Mouse (Mus musculus) right cerebral cortex, postnatal 10 days (tissue): ENCODE results near the gene Rab11fip3.

ENCODE experiments used
- DNase-seq, 2 experiments: peaks; one replicate each; pipeline ENCODE4 v3.0.0; 2021; ENCODE audit warnings: low spot score in 2 of 2

Rab11fip3 gene

DNA sequence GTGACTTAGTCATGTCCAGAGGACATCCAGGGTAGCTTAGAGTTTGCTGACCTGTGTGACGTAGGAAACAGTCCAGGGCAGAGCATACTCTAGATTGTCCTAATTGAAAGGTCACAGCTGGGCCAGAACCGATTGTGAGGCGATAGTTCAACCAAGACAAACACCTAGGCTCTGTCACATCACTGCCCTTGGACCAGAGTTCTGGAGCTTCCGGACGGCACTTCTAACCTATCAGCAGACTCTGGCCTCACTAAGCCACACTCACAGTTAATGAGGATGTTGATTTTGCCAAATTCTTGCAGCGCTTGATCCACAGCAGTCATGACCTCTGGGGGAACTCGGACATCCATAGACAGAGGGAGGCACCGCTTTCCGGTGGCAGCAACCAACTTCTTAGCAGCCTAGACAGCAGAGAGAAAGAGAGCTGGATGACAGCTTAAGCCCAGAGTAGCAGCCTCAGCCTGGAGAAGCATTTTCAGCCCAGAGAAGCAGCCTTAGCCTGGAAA is 17.8 kb upstream of the Rab11fip3 start:
- no peak for DNase-seq

- no peak for DNase-seq
Measured at GRCm38 (mm10) chr17:26080867-26081266, 11.5 kb upstream of the Rab11fip3 start.

GRCm38 (mm10) chr17:26078851-26079250 is 9.5 kb upstream of the Rab11fip3 start:
- DNase-seq, result peak; percentile 46 to 60

DNA sequence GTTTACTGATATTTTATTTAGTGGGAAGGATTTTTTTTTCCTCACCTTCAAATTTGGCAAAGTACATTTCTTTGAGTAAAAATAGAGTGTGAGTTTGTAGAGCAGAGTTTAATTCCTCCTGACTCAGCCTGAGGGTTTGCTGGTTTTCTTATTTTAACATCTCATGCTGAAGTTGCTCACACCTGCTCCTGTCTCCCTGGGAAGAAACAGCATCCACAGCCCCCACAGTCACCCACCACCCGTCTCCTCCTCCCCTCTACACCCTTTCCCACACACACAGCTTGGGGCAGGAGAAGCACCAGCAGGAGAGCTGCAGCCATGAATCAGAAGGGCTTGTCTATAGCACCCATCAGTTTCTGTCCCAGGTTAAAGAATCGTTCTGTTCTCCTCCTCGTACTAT is 5.9 kb upstream of the Rab11fip3 start:
- no peak for DNase-seq

DNA sequence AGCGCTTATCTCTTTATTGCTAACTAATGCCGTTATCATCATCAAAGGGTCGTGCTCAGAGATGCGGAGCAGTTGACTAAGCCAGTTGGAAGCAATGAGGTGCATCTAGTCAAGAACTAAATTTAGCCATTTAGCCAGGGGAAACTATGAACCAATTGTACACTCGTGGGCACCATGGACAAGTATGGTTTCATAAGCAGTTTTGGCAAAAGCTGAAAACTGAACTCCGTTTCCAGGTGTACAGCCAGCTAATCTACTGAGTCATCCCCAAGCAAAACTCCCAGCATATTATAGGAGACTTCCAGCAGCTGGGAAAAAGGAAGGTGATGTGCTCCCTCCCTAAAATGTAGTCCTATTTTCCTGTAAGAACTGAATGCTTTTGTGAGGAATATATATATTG is 781 bp upstream of the Rab11fip3 start:
- DNase-seq, result no peak

DNA sequence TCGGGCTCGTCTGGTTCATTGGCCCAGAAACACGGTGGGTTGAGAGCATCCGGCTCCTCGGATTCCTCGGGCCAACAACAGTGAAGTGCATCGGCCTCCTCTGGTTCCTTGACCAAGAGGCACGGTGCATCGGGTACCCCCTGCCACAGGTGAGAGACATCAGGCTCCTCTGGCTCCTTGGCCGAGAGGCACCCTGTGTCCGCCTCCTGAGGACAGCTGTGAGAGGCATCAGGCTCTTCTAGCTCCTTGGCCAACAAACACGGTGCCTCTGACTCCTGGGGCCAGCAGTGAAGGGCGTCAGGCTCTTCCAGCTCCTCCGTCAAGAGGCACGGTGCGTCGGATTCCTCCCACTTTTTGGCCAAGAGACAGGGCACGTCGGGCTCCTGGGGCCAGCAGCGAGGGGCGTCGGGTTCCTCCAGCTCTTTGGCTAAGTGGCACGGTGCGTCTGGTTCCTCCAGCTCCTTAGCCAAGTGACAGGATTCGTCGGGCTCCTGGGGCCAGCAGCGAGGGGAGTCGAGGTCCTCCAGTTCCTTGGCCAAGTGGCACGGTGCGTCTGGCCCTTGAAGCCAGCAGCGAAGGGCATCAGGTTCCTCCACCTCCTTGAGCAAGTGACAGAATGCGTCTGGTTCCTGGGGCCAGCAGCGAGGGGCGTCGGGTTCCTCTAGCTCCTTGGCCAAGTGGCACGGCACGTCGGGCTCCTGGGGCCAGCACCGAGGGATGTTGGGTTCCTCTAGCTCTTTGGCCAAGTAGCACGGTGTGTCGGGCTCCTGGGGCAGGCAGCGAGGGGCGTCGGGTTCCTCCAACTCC is 1.1 kb downstream of the Rab11fip3 start:
- peak in 1 of 2 experiments; percentile 42 for DNase-seq

DNA sequence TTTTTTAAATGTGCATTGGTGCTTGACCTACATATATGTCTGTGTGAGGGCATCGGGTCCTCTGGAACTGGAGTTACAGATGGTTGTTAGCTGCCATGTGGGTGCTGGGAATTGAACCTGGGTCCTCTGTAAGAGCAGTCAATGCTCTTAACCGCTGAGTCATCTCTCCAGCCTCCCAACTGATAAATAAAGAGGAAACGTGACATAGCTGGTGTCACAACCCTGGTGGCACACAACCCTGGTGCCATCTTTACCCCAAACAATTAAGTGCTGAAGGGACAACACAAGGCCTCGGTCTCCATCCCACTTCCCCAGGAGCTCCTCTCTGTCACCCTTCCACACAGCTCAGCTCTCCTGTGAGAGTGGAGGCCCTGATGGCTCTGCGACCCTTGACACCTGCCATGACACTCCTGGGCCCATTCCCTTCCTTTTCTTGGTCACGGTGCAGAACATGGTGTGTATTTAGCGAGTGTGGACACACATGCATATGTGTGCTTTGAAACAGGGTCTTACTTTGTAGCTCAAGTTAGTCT is 2.8 kb downstream of the Rab11fip3 start:
- DNase-seq, result no peak

GRCm38 (mm10) chr17:26064916-26065315 is 4.4 kb downstream of the Rab11fip3 start:
- no peak for DNase-seq

- DNase-seq, result no peak
Measured at GRCm38 (mm10) chr17:26057787-26058567, 11.4 kb downstream of the Rab11fip3 start.

- peak; percentile 55 to 67 for DNase-seq
Measured at GRCm38 (mm10) chr17:26057278-26057677, 12.1 kb downstream of the Rab11fip3 start.

DNA sequence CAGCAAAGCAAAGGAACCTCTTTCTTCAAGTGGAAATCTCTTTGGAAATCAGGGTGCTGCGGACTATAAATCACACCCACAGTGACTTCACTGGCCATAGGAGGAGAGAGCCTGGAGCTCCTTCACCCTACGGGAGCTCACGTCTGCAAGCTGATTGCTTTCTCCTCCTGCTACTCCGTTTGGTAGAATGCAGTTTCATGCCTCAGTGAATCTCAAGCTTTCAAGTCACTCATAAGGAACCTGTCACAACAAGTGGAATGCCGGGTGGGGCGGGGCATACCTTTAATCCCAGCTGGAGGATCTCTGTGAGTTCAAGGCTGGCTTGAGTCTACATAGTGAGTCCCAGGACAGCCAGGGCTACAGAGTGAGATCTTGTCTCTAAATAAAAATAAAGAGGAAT is 14.2 kb downstream of the Rab11fip3 start:
- DNase-seq, result no peak

DNA sequence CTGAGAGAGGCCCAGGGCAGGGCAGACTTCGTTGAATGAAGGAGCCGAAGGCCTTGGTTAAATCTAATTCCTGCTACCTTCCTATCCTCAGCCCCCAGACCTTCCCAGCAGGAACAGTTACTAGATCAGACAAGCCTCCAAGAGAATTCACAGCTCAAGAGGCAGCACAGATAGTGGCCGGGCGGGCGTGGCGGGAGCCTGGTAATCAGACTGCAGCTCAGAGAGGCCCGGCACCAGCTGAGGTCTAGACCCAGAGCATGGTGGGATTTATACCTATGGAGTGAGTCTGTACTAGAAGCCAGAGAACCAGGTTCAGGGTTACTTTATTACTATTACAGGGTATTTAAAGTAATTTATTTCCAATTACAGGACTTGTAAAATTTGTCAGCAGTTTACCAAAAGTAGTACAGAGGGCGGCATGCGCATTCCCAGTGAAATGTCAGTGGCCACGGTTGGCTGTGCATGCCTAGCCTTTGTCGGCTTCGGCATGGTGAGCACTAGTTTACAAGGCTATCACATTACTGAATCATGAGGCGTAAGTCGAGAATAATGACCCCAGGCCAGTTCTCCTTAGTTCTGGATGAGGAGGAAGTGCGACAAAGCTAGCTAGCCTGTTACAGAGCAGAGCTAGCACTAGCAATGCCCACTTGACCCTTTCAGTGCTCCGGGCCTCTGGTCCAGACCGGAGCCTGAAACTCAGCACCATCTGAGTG is 15.1 kb downstream of the Rab11fip3 start:
- no peak for DNase-seq

DNA sequence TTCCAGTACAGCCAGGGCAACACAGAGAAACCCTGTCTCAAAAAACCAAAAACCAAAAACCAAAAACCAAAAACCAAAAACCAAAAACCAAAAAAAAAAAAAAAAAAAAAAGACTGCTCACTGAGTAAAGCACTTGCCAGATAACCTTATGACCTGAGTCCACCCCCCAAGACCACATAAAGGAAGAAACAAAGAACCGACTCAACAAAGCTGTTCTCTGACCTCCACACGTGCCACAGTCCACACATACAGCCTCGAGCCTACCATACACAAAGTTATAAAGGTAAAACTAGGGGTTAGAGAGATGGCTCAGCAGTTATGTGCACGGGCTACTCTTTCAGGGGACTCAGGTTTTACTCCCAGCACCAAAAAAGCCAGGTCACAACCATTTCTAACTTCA is 16.6 kb downstream of the Rab11fip3 start:
- no peak for DNase-seq

DNA sequence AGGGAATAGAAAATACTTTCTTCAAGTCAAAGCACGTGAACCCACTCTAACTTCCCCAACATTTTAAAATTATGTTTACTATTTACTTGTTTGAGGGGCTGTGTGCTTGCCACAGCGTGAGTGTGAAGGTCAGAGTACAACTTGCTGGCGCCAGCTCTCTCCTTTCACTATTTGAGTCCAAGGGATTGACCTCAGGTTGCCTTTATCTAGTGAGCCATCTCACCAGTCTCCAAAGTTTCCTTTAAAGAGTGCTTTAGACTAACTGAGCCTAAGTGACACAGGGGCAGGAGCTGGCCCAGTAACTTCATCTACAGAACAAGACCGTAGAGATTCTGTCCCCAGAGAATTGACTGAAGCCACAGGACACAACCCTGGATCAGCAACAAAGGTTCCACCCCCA is 17.3 kb downstream of the Rab11fip3 start:
- DNase-seq, result no peak

GRCm38 (mm10) chr17:26048118-26048517 is 21.2 kb downstream of the Rab11fip3 start:
- no peak for DNase-seq

DNA sequence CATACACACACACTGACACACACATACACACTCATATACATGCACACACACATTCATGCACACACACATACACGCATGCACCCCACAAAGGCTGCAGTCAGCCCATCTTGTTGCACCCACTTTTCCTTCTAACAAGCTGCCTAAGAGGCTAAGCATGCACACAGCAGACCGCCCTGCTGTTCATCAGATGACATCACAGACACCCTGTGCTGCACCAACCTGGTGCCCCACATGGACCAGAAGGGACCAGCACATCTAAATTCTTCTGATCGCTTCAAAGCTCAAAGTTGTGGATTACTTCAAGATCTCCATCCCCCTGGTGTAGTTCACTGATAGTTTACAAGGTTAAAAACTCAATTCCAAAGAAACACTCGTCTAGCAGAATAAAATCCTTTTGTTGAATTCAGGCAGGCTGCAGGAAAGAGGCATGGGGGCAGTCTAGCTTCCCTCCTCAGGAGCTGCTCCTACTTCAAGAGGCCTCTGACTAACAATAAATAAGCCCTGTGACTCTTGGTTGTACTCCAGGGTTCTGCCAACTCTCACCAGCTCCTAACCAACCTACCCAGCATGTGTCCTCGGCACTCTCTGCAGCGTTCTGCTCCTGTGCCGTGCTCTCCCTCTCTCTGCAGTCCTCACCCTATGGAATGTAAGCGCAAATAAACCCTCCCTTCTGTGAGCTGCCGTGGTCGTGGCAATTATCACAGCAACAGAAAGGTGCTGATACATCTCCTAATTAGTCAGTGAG is 22.9 kb downstream of the Rab11fip3 start:
- DNase-seq, result no peak

DNA sequence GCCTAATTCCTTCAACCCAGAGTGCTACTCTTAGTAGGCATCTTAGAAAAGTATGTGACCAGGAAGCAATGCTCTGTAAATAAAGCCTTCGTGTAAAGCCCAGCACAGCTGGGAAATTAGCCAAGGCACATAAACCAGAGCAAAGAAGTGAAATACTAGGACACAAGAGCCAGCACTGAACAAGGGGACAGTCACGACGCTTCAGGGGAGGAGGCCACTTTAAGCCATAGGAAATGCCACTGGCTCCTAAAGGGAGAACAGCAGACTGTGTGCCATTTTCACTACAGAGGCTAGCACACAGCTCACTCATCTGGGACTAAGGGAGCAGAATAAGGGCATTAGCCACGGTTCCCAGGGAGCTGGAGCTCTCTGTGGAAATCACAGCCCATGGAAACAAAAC is 24.1 kb downstream of the Rab11fip3 start:
- no peak for DNase-seq

DNA sequence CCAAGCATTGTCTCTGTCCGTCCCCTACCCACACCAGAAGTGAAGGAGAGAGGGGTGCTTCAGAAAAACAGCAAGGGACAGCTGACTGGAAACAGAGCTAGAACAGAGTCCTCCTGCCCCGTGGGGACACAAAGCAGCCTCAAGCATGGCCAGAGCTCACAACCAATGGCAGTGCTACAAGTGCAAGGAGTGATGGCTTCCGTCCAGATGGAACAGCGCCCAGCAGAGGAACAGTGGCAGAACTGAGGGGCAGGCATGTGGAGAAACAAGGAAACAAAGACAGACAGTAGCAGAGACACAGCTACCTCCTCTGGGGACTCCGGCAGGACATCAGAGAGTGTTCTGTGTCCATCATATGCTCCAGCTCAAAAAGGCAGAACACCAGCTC is 26.1 kb downstream of the Rab11fip3 start:
- DNase-seq, result peak; percentile 91 to 92

GRCm38 (mm10) chr17:26042599-26043248 is 26.6 kb downstream of the Rab11fip3 start:
- peak; percentile 51 to 67 for DNase-seq

- DNase-seq, result peak; percentile 55 to 62
Measured at GRCm38 (mm10) chr17:26041111-26041802, 28.1 kb downstream of the Rab11fip3 start.
